Mouse (Mus musculus) kidney, postnatal 0 days (tissue): ENCODE measurements at regions not wholly inside any gene's neighbourhood (a gene's known extent, or its start where the extent isn't known, plus 50 kb on each side); places are given as distances from the start of the nearest gene placed in this dataset.

Experiments used
- ATAC-seq: fragments of 200-750 bp; cut with Nextera tagmentation; replicated peaks from 2 replicates; pipeline ENCODE4 v1.8.0; 2017; ENCODE audit warnings: low read depth, moderate number of reproducible peaks, moderate TSS enrichment, moderate library complexity; ENCODE audit not compliant: low FRiP score
- DNase-seq: peaks from one replicate; pipeline ENCODE4 v3.0.0-alpha.2; 2016; ENCODE audit warnings: low spot score
- H3K27ac ChIP-seq: fragments of 300-500 bp; sonication (generic); 2 replicates; pipeline ENCODE4 v1.5.1; 2014; ENCODE audit warnings: mild to moderate bottlenecking
- H3K27me3 ChIP-seq: fragments of 300-500 bp; sonication (generic); 2 replicates; pipeline ENCODE4 v1.6.1; 2014; ENCODE audit warnings: low read length, mixed read lengths; ENCODE audit not compliant: insufficient read depth
- H3K36me3 ChIP-seq: fragments of 300-500 bp; sonication (generic); 2 replicates; pipeline ENCODE4 v1.6.1; 2014; ENCODE audit warnings: low read length, mixed read lengths; ENCODE audit not compliant: insufficient read depth
- H3K4me1 ChIP-seq: fragments of 300-500 bp; sonication (generic); replicated peaks from 2 replicates; pipeline ENCODE4 v1.6.1; 2014; ENCODE audit warnings: antibody characterized with exemption, low read length, mixed read lengths; ENCODE audit not compliant: insufficient read depth
- H3K4me2 ChIP-seq: fragments of 300-500 bp; sonication (generic); 2 replicates; pipeline ENCODE4 v1.6.1; 2014; ENCODE audit warnings: mild to moderate bottlenecking, low read length, moderate library complexity, mixed read lengths
- H3K4me3 ChIP-seq: fragments of 300-500 bp; sonication (generic); replicated peaks from 2 replicates; pipeline ENCODE4 v1.5.1; 2014; ENCODE audit warnings: low read depth, low read length
- H3K9ac ChIP-seq: fragments of 300-500 bp; sonication (generic); 2 replicates; pipeline ENCODE4 v1.6.1; 2014; ENCODE audit warnings: low read depth, low read length
- H3K9me3 ChIP-seq: fragments of 300-500 bp; sonication (generic); replicated peaks from 2 replicates; pipeline ENCODE4 v1.6.1; 2016; ENCODE audit warnings: low read length, inconsistent platforms, mixed read lengths
- CTCF ChIP-seq: IDR thresholded peaks from 2 replicates; pipeline ENCODE4 v1.5.1; 2016; ENCODE audit warnings: antibody characterized with exemption, low read depth, mild to moderate bottlenecking, moderate library complexity
- WGBS: fragments of 180-500 bp; shearing (Covaris S2); extraction: QIAGEN DNeasy Blood & Tissue Kit; methylation state at CpG from one replicate; pipeline ENCODE4 v1.1.7; 2014; 5-methylcytosine and 5-hydroxymethylcytosine counted together

- WGBS, result 58% methylated on average over 3 of the region's 3 CpGs
- Histone ChIP-seq H3K9ac (no peak overlapping the region), H3K4me2 (no peak overlapping the region), H3K36me3 (no peaks in the 10 kb centered on the region), H3K27ac (no peak overlapping the region), H3K27me3 (no peaks in the 10 kb centered on the region), H3K4me3 (no peak overlapping the region), H3K4me1 (no peaks in the 10 kb centered on the region), H3K9me3 (no peaks in the 10 kb centered on the region)
- ATAC-seq (no peak), DNase-seq (no peak)
- TF ChIP-seq CTCF, result no peak
Measured at GRCm38 (mm10) chr4:31584171-31584570, 379.7 kb upstream of the Map3k7 start.

- no peaks in the 10 kb centered on the region for H3K4me1 ChIP-seq
- DNase-seq, result no peak
- WGBS, result 64% methylated on average over 1 of the region's 1 CpGs
- no peak for TF ChIP-seq CTCF
- no peak overlapping the region for H3K4me3 ChIP-seq
- H3K27me3 ChIP-seq, result no peaks in the 10 kb centered on the region
- no peak overlapping the region for H3K4me2 ChIP-seq
- H3K36me3 ChIP-seq, result no peaks in the 10 kb centered on the region
- no peaks in the 10 kb centered on the region for H3K9me3 ChIP-seq
- H3K27ac ChIP-seq, result no peak overlapping the region
- H3K9ac ChIP-seq, result no peak overlapping the region
- no peak for ATAC-seq
Measured at GRCm38 (mm10) chr4:31594089-31594488, 369.8 kb upstream of the Map3k7 start.

- DNase-seq, result peak; percentile 89
- Histone ChIP-seq H3K27me3 (no peaks in the 10 kb centered on the region), H3K27ac (0 out of 2 replicates have a peak overlapping the region, but pooled peaks have one; percentile 13), H3K9me3 (no peaks in the 10 kb centered on the region), H3K4me3 (no peak overlapping the region), H3K4me1 (no peaks in the 10 kb centered on the region), H3K4me2 (no peak overlapping the region), H3K36me3 (no peaks in the 10 kb centered on the region), H3K9ac (no peak overlapping the region)
- ATAC-seq, result no peak
- no peak for TF ChIP-seq CTCF
- WGBS, result 23% methylated on average over 8 of the region's 8 CpGs
Measured at GRCm38 (mm10) chr4:31601536-31601935, 362.4 kb upstream of the Map3k7 start.

GRCm38 (mm10) chr4:31603776-31604175, 360.1 kb upstream of the Map3k7 start:
- no peak overlapping the region for H3K4me2 ChIP-seq
- ATAC-seq (no peak), DNase-seq (no peak)
- no peaks in the 10 kb centered on the region for H3K4me1 ChIP-seq
- no peaks in the 10 kb centered on the region for H3K36me3 ChIP-seq
- H3K9me3 ChIP-seq, result no peaks in the 10 kb centered on the region
- no peak for TF ChIP-seq CTCF
- H3K27me3 ChIP-seq, result no peaks in the 10 kb centered on the region
- no peak overlapping the region for H3K4me3 ChIP-seq
- 88% methylated on average over 2 of the region's 2 CpGs for WGBS
- no peak overlapping the region for H3K27ac ChIP-seq
- no peak overlapping the region for H3K9ac ChIP-seq

GRCm38 (mm10) chr4:31608811-31609210, 355.1 kb upstream of the Map3k7 start:
- ATAC-seq (no peak), DNase-seq (no peak)
- WGBS, result 67% methylated on average over 8 of the region's 8 CpGs
- H3K9ac ChIP-seq, result no peak overlapping the region
- no peak overlapping the region for H3K4me3 ChIP-seq
- peaks cover 4% of the 10 kb centered on the region; the same call in 1 of the 2 replicates for H3K4me1 ChIP-seq
- no peaks in the 10 kb centered on the region for H3K27me3 ChIP-seq
- no peak overlapping the region for H3K27ac ChIP-seq
- H3K36me3 ChIP-seq, result no peaks in the 10 kb centered on the region
- no peak for TF ChIP-seq CTCF
- H3K9me3 ChIP-seq, result no peaks in the 10 kb centered on the region
- H3K4me2 ChIP-seq, result no peak overlapping the region

GRCm38 (mm10) chr4:31609559-31609958, 354.3 kb upstream of the Map3k7 start:
- Histone ChIP-seq H3K36me3 (no peaks in the 10 kb centered on the region), H3K4me2 (no peak overlapping the region), H3K27ac (no peak overlapping the region), H3K4me3 (no peak overlapping the region), H3K27me3 (no peaks in the 10 kb centered on the region), H3K9me3 (no peaks in the 10 kb centered on the region), H3K4me1 (peaks cover 4% of the 10 kb centered on the region; the same call in 1 of the 2 replicates), H3K9ac (no peak overlapping the region)
- WGBS, result 78% methylated on average over 6 of the region's 6 CpGs
- no peak for TF ChIP-seq CTCF
- ATAC-seq (no peak), DNase-seq (no peak)

- H3K36me3 ChIP-seq, result no peaks in the 10 kb centered on the region
- no peak overlapping the region for H3K4me2 ChIP-seq
- ATAC-seq (no peak), DNase-seq (no peak)
- H3K9me3 ChIP-seq, result no peaks in the 10 kb centered on the region
- no peak overlapping the region for H3K27ac ChIP-seq
- 54% methylated on average over 8 of the region's 8 CpGs for WGBS
- H3K4me3 ChIP-seq, result no peak overlapping the region
- H3K4me1 ChIP-seq, result peaks cover 4% of the 10 kb centered on the region; the same call in 1 of the 2 replicates
- H3K9ac ChIP-seq, result no peak overlapping the region
- H3K27me3 ChIP-seq, result no peaks in the 10 kb centered on the region
- no peak for TF ChIP-seq CTCF
Measured at GRCm38 (mm10) chr4:31612147-31612824, 351.6 kb upstream of the Map3k7 start.
